Mouse (Mus musculus): ENCODE data around the gene Eef1b2.

DNA sequence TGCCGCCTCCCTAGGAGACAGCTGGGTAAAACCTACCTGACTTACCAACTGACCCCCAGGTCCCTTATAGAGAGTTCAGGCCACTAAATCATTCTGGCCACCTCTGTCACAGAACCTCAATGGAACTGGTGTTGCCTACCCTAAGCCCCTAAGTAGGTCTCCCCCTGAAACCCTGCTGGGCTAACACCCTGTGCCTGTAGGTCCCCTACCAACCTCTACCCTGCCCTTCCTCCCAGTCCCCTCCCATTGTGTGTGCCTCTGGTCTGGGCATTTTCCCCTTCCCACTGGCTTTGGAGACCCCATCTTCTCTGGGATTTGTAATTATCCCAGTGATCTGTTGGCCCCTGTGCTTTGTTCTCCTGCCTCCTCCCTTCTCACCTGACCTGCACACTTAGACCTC lies 26.8 kb downstream of the Eef1b2 start:
- TF ChIP-seq CTCF (conservative IDR thresholded peaks at IDR 0.05; ENCODE audit: insufficient read depth, insufficient read length, low read depth, low read length): no peak
- no peak for TF ChIP-seq POLR2A (IDR thresholded peaks at IDR 0.05; ENCODE audit: low read depth, low read length)

All from kidney, adult 2 months (tissue).